Mouse (Mus musculus) heart, postnatal 25 days (tissue): ENCODE measurements around the gene Zfp989. TPM values are rescaled to one million over a fixed set of nuclear protein-coding genes. Genes with fewer than 3 reads are reported as not detected.
"Not testable (repeated sequence)": the region's sequence is repeated elsewhere in the genome, so short reads cannot be mapped to it uniquely, and the experiment has no call there.

ENCODE experiments used
- DNase-seq: peaks from one replicate; pipeline ENCODE4 v3.0.0; 2022; ENCODE audit warnings: low spot score
- intact Hi-C: fragments of 180-260 bp; cut with DNase I; formaldehyde crosslinking; loops from one replicate; pipeline ENCODE4 v1.15.1; 2025
- total RNA-seq, 2 experiments: library from RNA; stranded (reverse); gene quantifications; 2 replicates each; pipeline ENCODE4 v1.2.3; 2021

Gene Zfp989
- not detected for total RNA-seq

GRCm38 (mm10) chr4:146971757-146972156, at the start of gene Zfp989:
Gene Zfp989, plus strand, starts transcription at chr4:146971976.
- not testable (repeated sequence) for DNase-seq

GRCm38 (mm10) chr4:146932311-146933082, 39.3 kb upstream of the Zfp989 start:
- intact Hi-C loops = no loop called here
- DNase-seq = no peak

More at GRCm38 (mm10) chr4:146971757-146972156, at the start of gene Zfp989:
- intact Hi-C loops = not testable (repeated sequence)

GRCm38 (mm10) chr4:146941691-146942090, 30.1 kb upstream of the Zfp989 start:
- intact Hi-C loops, DNase-seq: not testable (repeated sequence)

GRCm38 (mm10) chr4:146976581-146976980, 4.8 kb downstream of the Zfp989 start:
- intact Hi-C loops, DNase-seq: not testable (repeated sequence)

- intact Hi-C loops, DNase-seq: not testable (repeated sequence)
These were observed 46.6 kb downstream of the Zfp989 start for GRCm38 (mm10) chr4:147018400-147018799.

- DNase-seq, intact Hi-C loops: not testable (repeated sequence)
These were observed 49.8 kb downstream of the Zfp989 start, which contains the start of gene Rex2 for GRCm38 (mm10) chr4:147021550-147021949. Gene Rex2, plus strand, starts transcription at chr4:147021850.

- DNase-seq, intact Hi-C loops: not testable (repeated sequence)
These were observed 54.6 kb downstream of the Zfp989 start for GRCm38 (mm10) chr4:147026374-147026773.

GRCm38 (mm10) chr4:147031308-147032036, 59.7 kb downstream of the Zfp989 start:
- DNase-seq, intact Hi-C loops: not testable (repeated sequence)

Other genes with a start within 250 kb of the Zfp989 start
- gene Gm21411, start 62.4 kb upstream of the Zfp989 start, total RNA-seq = not detected
- gene Rex2, start 49.9 kb downstream of the Zfp989 start, total RNA-seq = under 1 TPM; 0.68 to 0.78 TPM
- gene Zfp991, start 160.1 kb downstream of the Zfp989 start, total RNA-seq = 1 to 10 TPM; 5.7 to 5.9 TPM